Mouse (Mus musculus): ENCODE measurements around the gene Nisch. TPM values are rescaled to one million over a fixed set of nuclear protein-coding genes. Genes with fewer than 3 reads are reported as not detected.

The Nisch gene
- total RNA-seq, 2 experiments from 2014 or later: 265 to 294 TPM

GRCm38 (mm10) chr14:31215157-31216002 is 1.4 kb downstream of the Nisch start:
- peak; percentile 59 to 82 for DNase-seq

GRCm38 (mm10) chr14:31214684-31215083 is 2.1 kb downstream of the Nisch start:
- no peak for DNase-seq

GRCm38 (mm10) chr14:31213868-31214267 is 2.9 kb downstream of the Nisch start:
- DNase-seq: no peak

GRCm38 (mm10) chr14:31212499-31212898 is 4.2 kb downstream of the Nisch start:
- no peak for DNase-seq

- DNase-seq: no peak
Measured at GRCm38 (mm10) chr14:31211854-31212253, 4.9 kb downstream of the Nisch start.

GRCm38 (mm10) chr14:31209133-31209557 is 7.6 kb downstream of the Nisch start:
- no peak for DNase-seq

- DNase-seq: no peak
Measured at GRCm38 (mm10) chr14:31208084-31208483, 8.7 kb downstream of the Nisch start, which contains the start of gene Tnnc1. Gene Tnnc1, plus strand, starts transcription at chr14:31208312.

GRCm38 (mm10) chr14:31207070-31207830 is 9.5 kb downstream of the Nisch start:
- peak; percentile 52 to 68 for DNase-seq

GRCm38 (mm10) chr14:31206472-31206981 is 10.2 kb downstream of the Nisch start:
- DNase-seq: peak; percentile 97 to 99

- peak; percentile 66 to 70 for DNase-seq
Measured at GRCm38 (mm10) chr14:31205562-31206467, 10.9 kb downstream of the Nisch start.

GRCm38 (mm10) chr14:31205244-31205561 is 11.5 kb downstream of the Nisch start:
- peak in 1 of 2 experiments; percentile 33 for DNase-seq

GRCm38 (mm10) chr14:31204844-31205243 is 11.9 kb downstream of the Nisch start:
- no peak for DNase-seq

GRCm38 (mm10) chr14:31200038-31200437 is 16.7 kb downstream of the Nisch start:
- no peak for DNase-seq

GRCm38 (mm10) chr14:31199599-31199998 is 17.1 kb downstream of the Nisch start:
- DNase-seq: no peak

- DNase-seq: peak; percentile 82 to 85
Measured at GRCm38 (mm10) chr14:31197547-31198516, 18.9 kb downstream of the Nisch start.

GRCm38 (mm10) chr14:31195968-31196367 is 20.8 kb downstream of the Nisch start:
- DNase-seq: peak in 1 of 2 experiments; percentile 60

GRCm38 (mm10) chr14:31195521-31195920 is 21.2 kb downstream of the Nisch start:
- DNase-seq: no peak

GRCm38 (mm10) chr14:31194891-31195513 is 21.7 kb downstream of the Nisch start:
- peak; percentile 87 to 88 for DNase-seq

- DNase-seq: no peak
Measured at GRCm38 (mm10) chr14:31194441-31194840, 22.3 kb downstream of the Nisch start.

GRCm38 (mm10) chr14:31193791-31194190 is 23.0 kb downstream of the Nisch start:
- DNase-seq: no peak

All from adrenal gland, postnatal 36 days (tissue).